Mouse (Mus musculus) cerebellum, adult 11 months (tissue): ENCODE measurements around the gene Ift122.
"Not testable (repeated sequence)": the region's sequence is repeated elsewhere in the genome, so short reads cannot be mapped to it uniquely, and the experiment has no call there.

Source experiments
- DNase-seq: peaks from one replicate; pipeline ENCODE4 v3.0.0; 2022

Ift122 gene

GRCm38 (mm10) chr6:115846640-115847411 lies 6.4 kb upstream of the Ift122 start:
- peak; percentile 42 for DNase-seq

- DNase-seq, result no peak
Observed at GRCm38 (mm10) chr6:115848598-115849304, 4.5 kb upstream of the Ift122 start.

GRCm38 (mm10) chr6:115852446-115853090 lies 702 bp upstream of the Ift122 start:
- no peak for DNase-seq

- no peak for DNase-seq
Observed at GRCm38 (mm10) chr6:115853985-115854384, 715 bp downstream of the Ift122 start.

- DNase-seq, result no peak
Observed at GRCm38 (mm10) chr6:115854432-115854831, 1.2 kb downstream of the Ift122 start.

GRCm38 (mm10) chr6:115855733-115856360 lies 2.6 kb downstream of the Ift122 start:
- DNase-seq, result no peak

- DNase-seq, result no peak
Observed at GRCm38 (mm10) chr6:115856361-115856745, 3.1 kb downstream of the Ift122 start.

GRCm38 (mm10) chr6:115859258-115859657 lies 6.0 kb downstream of the Ift122 start:
- DNase-seq, result no peak

GRCm38 (mm10) chr6:115860027-115860556 lies 6.8 kb downstream of the Ift122 start:
- DNase-seq, result no peak

- no peak for DNase-seq
Observed at GRCm38 (mm10) chr6:115863340-115863841, 10.1 kb downstream of the Ift122 start.

- DNase-seq, result no peak
Observed at GRCm38 (mm10) chr6:115865246-115865645, 12.0 kb downstream of the Ift122 start.

- DNase-seq, result not testable (repeated sequence)
Observed at GRCm38 (mm10) chr6:115867157-115867556, 13.9 kb downstream of the Ift122 start.

GRCm38 (mm10) chr6:115871318-115871717 lies 18.0 kb downstream of the Ift122 start:
- not testable (repeated sequence) for DNase-seq

GRCm38 (mm10) chr6:115877239-115877638 lies 24.0 kb downstream of the Ift122 start:
- no peak for DNase-seq

GRCm38 (mm10) chr6:115878694-115879093 lies 25.4 kb downstream of the Ift122 start:
- no peak for DNase-seq

- DNase-seq, result no peak
Observed at GRCm38 (mm10) chr6:115879736-115880135, 26.5 kb downstream of the Ift122 start.

GRCm38 (mm10) chr6:115880751-115881150 lies 27.5 kb downstream of the Ift122 start:
- DNase-seq, result no peak

- no peak for DNase-seq
Observed at GRCm38 (mm10) chr6:115884018-115884417, 30.7 kb downstream of the Ift122 start.

GRCm38 (mm10) chr6:115886894-115887293 lies 33.6 kb downstream of the Ift122 start:
- no peak for DNase-seq

- no peak for DNase-seq
Observed at GRCm38 (mm10) chr6:115888296-115888695, 35.0 kb downstream of the Ift122 start.

GRCm38 (mm10) chr6:115890601-115891000 lies 37.3 kb downstream of the Ift122 start:
- no peak for DNase-seq

- DNase-seq, result no peak
Observed at GRCm38 (mm10) chr6:115891061-115891460, 37.8 kb downstream of the Ift122 start.
